Mouse (Mus musculus) testis, adult 10 weeks (tissue): ENCODE data around the gene Vamp3. TPM values are rescaled to one million over a fixed set of nuclear protein-coding genes. Genes with fewer than 3 reads are reported as not detected.

Experiments used
- polyA plus RNA-seq: library from polyadenylated mRNA; stranded (reverse); fragments of 350-450 nt; fragmentation: Illumina TruSeq; extraction: RNeasy Lipid Tissue Mini Kit (QIAGEN cat#74804); gene quantifications from one replicate; pipeline ENCODE4 v1.2.3, GENCODE M21; 2014; ENCODE audit warnings: low read depth, low replicate concordance

Vamp3 gene
- 123 TPM for polyA plus RNA-seq

DNA sequence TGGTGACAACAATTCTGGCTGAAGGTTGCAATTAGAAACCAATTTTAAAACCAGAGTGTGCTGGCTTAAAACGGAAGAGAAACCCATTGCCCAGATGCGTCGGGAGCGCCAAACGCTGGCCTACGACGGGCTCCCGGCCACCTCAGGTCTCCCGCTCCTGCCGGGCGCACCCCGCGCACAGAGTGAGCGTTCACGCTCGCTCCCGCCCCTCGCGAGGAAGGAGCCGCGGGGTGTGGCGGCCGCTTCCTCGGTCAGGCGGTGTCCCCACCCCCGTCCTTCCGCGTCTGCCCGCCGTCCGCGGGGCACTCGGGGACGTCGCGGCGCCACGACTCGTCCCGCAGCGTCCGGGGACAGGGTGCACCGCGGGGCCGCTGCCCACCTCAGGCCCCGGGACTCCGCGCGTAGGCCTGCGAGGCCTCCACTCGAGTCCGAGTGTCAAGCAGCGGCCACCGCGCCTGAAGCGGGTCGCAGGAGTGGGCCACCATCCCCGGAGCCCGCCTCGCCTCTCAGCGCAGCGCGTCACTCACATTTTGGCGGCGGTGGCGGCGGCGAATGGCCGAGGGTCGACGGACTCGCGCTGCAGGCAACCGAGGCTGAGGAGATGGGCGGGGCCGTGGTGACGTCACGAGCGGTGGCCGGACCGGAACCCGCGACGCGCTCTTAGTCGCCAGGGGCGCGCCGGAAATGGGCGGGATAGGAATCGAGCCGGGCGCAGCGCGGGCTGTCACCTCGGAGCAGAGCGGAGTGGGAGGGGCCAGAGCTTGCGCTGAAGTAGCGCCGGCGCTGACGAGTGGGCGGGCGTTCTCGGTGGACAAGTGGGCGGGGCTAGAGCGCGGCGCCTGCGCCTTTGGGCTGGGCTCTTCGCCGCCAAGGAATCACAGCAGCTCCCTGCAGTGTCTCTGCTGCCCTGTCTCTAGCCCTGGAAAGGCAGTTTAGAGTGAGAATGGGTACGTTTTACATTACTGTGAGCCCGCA lies at the start of gene Vamp3:
Gene Vamp3, minus strand, starts transcription at position 617 of the 975 bp plus-strand sequence.

GRCm38 (mm10) chr4:151089270-151089669 lies 31.5 kb upstream of the Vamp3 start, which contains the start of gene Gm13090:
Gene Gm13090 (plus strand): TSS chr4:151089570.

GRCm38 (mm10) chr4:151044037-151044943 lies 13.5 kb downstream of the Vamp3 start, which contains the start of gene Per3:
Gene Per3 (minus strand): TSS chr4:151044665.

Other genes with a start within 250 kb of the Vamp3 start
- gene Errfi1, start 204.0 kb downstream of the Vamp3 start, polyA plus RNA-seq: 17.2 TPM
- gene Park7, start 143.5 kb downstream of the Vamp3 start, polyA plus RNA-seq: 21.0 TPM
- 0.27 TPM for gene Tnfrsf9, start 143.4 kb downstream of the Vamp3 start, polyA plus RNA-seq
- not detected for gene Uts2, start 60.9 kb downstream of the Vamp3 start, polyA plus RNA-seq
- gene Per3, start 13.3 kb downstream of the Vamp3 start, polyA plus RNA-seq: 2.9 TPM
- not detected for gene Gm13090, start 31.6 kb upstream of the Vamp3 start, polyA plus RNA-seq